Mouse (Mus musculus) urinary bladder, postnatal 4 days (tissue): ENCODE results near the gene Catsper1.
"Not testable (repeated sequence)": the region's sequence is repeated elsewhere in the genome, so short reads cannot be mapped to it uniquely, and the experiment has no call there.

Experiments used
- DNase-seq, 2 experiments: peaks; one replicate each; pipeline ENCODE4 v3.0.0; 2021 to 2022; ENCODE audit warnings: low spot score in 2 of 2

The Catsper1 gene

DNA sequence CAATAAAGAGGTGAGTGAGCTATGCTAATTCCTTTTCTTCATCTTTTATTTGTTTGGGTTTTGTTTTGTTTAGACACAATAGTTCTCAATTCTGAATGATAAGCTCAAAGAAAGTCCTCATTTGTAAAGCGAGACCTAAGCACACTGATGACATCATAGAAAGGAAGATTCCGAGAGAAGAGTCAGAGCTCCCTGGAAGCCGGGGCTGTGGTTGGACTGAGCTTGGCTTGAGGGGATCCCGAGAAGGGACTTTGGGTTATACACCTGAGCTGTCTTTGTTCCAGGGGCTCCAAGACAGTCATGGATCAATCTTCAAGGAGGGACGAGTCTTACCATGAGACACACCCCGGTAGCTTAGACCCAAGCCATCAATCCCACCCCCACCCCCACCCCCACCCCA lies at the start of gene Catsper1:
Gene Catsper1, plus strand, starts transcription at position 301 of the 400 bp plus-strand sequence.
- DNase-seq: no peak

DNA sequence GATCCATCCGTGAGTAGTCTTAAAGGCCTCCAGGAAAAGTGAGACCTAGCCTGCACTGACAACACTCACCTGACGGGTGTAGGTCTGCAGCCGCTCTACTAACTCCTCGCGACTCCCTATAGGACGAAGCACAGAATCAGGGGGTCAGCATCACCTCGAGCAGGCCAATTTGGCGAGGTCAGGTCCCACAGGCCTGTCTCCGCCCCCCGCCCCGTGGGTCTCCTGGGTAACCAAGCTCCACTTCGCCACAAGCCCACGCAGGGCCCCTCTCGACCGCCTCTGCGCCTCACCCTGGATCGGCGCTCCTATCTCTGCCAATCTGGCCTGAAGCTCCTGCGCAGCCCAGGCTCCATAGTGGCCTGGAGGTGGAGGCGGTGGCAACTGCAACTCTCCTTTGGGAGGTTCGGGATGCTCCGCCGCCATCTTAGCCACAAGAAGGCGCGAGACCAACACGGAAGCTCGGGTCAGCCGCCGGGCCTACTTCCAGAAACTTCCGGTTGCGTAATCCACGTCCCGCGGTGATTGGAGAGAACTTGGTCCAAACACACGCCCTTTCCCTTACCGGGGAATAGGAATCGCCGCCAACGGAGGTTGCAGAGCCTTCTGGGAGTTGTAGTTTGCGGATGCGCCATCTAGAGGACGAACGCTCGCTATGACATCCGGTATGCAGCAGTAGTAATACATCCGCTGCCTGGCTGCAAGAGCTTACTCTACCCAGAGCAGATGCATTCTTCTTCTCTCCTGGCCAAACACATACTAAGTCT lies 40.4 kb upstream of the Catsper1 start, which contains the start of gene Sf3b2:
Gene Sf3b2, minus strand, starts transcription at position 484 of the 764 bp plus-strand sequence.
- peak; percentile 97 to 99 for DNase-seq

- DNase-seq: no peak
These were observed 39.8 kb upstream of the Catsper1 start for GRCm38 (mm10) chr19:5295736-5296075.

- no peak for DNase-seq
These were observed 38.9 kb upstream of the Catsper1 start for GRCm38 (mm10) chr19:5296630-5297029.

DNA sequence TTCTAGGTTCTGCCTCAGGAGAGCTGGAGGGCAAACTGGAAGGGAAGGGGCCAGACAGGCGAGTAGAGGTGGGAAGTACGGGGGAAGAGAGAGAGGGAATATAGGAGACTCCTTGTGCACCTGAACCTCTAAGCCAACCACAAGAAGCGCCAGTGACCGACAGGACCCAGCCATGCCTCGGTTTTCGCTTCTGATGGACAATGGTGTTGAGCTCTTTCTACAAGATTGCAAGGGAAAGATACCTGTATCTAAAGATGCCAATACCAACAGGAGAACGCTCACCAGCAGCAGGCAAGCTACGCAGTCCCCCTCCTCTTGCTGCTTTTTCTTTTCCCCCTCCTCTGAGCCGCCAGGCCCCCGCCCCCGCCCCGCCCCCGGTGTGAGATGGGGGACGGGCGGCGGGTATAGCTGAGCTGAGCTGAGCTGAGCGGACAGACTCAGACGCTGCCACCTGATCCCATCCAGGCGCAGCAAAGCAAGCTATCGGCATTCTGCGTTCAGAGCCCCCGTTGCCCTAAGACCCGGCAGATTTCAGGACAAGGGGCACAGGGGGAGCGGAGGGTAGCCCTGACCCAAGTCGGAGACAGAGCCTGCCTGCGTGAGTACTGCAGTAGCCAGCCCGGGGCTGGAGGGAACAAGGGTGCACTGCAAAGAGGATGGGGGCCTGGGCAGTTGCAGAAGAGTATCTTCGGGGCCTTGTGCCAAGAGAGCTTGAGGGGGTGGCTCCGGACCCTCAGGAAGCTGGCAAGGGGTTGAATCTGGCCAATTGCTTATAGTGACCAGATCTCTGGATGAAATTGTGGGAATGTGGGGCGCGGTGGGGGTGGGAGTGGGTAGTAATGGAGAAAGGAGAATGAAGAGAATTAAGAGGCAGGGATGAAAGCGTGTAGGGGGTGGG lies 37.4 kb upstream of the Catsper1 start, which contains the start of gene Gal3st3:
Gene Gal3st3, plus strand, starts transcription at position 429 of the 898 bp plus-strand sequence.
- no peak for DNase-seq

DNA sequence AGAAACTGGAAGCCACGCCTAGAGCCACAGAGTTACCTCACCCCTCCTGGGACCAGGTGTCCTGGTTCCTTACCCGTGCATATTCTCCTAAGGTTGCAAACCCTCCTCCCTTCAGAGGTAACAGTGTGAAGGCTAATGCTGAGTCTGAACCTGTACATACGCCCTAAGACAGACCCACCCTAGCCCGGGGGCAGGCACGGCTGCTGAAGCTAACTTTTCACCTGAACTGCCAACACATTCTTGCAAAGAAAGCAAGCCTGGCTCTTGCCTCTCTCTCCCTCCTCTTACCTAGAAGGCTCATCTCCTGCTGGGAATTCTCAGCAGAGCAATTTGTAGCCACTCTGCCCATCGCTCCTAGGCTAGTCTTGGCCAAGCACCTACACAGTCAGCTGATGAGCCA lies 35.0 kb upstream of the Catsper1 start:
- DNase-seq: no peak

- no peak for DNase-seq
These were observed 33.1 kb upstream of the Catsper1 start for GRCm38 (mm10) chr19:5302455-5302854.

- DNase-seq: no peak
These were observed 29.3 kb upstream of the Catsper1 start for GRCm38 (mm10) chr19:5306279-5306678.

- peak in 1 of 2 experiments; percentile 25 for DNase-seq
These were observed 28.4 kb upstream of the Catsper1 start for GRCm38 (mm10) chr19:5306968-5307734.

GRCm38 (mm10) chr19:5309025-5309424 lies 26.5 kb upstream of the Catsper1 start:
- DNase-seq: no peak

GRCm38 (mm10) chr19:5313189-5313588 lies 22.4 kb upstream of the Catsper1 start:
- no peak for DNase-seq

DNA sequence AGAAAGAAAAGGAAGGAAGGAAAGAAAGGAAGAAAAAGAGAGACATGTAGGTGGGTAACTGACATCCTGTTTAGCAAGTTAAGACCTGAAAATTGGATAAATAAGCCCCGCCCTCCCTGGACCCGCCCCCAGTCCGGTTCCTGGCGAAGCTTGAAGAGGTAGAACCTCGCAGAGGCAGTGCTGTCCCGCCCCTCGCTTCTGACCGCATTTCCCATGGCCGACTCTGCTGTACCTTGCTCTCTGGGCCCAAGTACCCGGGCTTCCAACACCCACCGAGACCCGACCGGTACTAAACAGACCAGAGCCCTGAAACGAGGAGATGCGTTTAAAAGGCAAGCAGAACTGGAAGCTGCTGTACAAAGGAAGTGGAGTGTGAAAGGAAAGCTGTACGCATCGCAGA lies 11.7 kb upstream of the Catsper1 start:
- no peak for DNase-seq

GRCm38 (mm10) chr19:5327970-5328369 lies 7.6 kb upstream of the Catsper1 start:
- no peak for DNase-seq

DNA sequence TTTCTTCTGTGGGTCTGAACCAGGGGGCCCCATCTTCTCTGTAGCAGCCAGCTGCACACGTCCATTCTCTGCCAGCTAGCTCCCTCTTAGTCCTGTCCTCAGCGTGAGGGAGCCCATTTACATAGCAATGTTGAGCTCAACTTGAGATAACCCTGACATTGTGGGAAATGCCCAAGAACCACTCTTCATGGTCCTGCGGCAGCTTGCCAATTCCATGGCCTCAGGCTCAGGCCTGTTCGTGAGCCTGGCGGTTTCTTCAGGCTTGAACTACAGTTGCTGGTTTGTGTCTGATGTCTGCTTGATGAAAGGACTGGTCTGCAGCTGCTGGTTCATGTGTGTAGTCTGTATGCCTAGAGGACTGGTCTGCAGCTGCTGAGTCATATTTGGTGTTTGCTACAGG lies 800 bp upstream of the Catsper1 start:
- no peak for DNase-seq

DNA sequence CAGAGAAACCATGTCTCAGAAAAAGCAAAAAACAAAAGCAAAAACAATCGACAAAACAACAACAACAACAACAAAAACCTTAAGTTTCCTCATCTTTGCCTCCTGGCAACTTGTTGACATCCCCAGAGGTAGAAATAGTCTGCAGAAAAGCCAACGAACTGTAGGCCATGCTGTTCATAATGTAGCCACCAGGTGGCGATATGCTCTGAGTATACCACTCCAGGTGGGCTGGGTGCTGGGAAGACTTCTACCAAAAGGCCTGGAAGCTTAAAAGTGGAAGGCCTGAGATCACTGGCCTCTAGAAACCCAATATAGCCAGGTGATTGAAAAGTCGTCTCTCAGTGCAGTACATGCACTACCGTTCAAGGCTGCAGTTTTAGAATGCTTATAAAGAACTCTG lies 2.4 kb downstream of the Catsper1 start:
- DNase-seq: peak; percentile 43 to 84

GRCm38 (mm10) chr19:5341360-5341759 lies 5.8 kb downstream of the Catsper1 start:
- DNase-seq: no peak

DNA sequence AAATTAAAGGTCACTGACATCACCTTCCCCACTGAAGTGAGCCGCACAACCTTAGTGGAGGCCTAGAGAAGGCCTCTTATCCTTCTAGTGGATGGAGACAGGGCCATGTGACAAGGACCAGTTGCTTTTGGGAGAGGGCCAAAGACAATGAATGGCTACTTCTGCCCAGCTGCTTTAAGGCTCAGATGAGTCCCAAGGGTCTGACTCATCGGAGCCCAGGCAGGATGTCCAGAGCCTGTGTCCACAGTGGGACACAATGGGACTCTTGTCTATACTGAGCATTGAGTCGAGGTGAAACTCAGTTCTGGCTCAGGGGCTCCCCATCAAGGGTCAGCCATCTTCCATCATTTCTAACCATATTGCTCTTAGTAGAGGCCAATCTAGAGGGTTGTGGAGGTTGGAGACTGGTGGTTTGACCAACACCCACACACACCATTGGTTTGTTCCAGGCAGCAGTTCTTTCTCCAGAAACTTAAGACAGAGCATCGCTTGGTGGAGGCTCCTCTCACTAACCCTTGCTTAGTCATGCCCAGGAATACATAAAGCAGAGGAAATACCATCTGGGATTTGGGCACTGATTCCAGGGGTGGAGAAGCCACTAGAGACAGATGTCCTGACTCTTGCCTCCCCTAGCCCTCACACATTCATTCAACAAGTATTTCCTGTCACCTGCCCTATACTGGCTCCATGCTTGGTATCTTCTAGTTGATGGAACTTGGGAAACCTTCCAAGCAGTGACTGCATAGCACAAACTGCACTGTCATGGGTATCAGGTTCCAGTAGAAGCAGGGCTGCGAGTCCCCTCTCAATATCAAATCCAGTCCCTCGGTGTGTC lies 10.0 kb downstream of the Catsper1 start:
- DNase-seq: no peak

DNA sequence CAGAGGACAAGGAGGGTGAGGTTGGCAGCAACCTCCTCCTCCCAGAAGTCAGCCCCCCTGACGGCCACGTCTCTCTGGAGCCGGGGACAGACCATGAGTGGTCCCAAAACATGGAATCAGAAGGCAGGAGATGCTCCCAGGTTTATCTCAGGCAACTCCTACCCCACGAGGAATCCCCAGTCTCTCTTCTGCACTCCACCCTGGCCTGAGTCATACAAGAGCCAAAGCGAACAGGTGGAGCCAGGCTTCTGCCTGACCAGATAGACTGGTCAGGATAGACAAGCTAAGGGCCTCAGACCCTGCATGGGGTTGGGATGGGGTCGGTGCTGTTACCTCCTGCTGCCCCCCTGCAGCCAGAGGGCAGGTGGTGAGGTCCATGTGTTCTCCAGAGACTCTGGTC lies 12.5 kb downstream of the Catsper1 start:
- DNase-seq: no peak

GRCm38 (mm10) chr19:5348526-5349501 lies 13.3 kb downstream of the Catsper1 start:
- DNase-seq: no peak

- DNase-seq: not testable (repeated sequence)
These were observed 13.9 kb downstream of the Catsper1 start, which contains the start of gene Cst6 for GRCm38 (mm10) chr19:5349502-5349873. TSS of gene Cst6 (minus strand) at chr19:5349574.
